Mouse (Mus musculus) C2C12 (cell line): Measurements from ENCODE around the gene Mvp.

ENCODE experiments used
- CTCF ChIP-seq: IDR thresholded peaks from one replicate; pipeline ENCODE4 v1.5.1; 2011; ENCODE audit not compliant: control insufficient read depth, insufficient read depth, insufficient read length
- USF1 ChIP-seq: IDR thresholded peaks from one replicate; pipeline ENCODE4 v1.6.1; 2011; ENCODE audit warnings: low read depth, mild to moderate bottlenecking, control low read depth, moderate library complexity

DNA sequence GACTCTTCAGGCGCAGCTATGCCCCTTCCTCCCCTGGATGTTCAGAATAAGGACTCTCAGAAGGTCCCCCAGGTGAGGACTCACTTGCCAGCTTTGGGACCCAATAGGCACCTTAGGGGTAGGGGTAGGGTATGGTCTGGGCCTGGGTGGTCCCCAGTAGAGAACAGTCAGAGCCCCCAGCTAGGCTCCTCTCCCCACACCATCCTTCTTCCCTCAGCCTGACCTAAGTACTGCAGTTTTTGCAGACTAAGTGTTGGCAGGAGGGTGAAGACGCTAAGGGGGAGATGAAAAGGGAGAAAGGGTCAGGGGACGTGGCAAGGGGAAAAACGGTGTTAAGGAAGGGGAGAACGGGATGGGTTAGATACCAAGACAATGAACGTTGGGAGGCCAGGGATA is 3.5 kb upstream of the Mvp start:
- TF ChIP-seq CTCF (no peak), USF1 (no peak)
